Mouse (Mus musculus) left cerebral cortex, adult 11 months (tissue): ENCODE data around the gene Gm20388.
A peak's percentile ranks its signal among the peaks of the same experiment; 100 is the strongest.

Experiments
- DNase-seq: peaks from one replicate; pipeline ENCODE4 v3.0.0; 2022; ENCODE audit warnings: low spot score

Gene Gm20388

DNA sequence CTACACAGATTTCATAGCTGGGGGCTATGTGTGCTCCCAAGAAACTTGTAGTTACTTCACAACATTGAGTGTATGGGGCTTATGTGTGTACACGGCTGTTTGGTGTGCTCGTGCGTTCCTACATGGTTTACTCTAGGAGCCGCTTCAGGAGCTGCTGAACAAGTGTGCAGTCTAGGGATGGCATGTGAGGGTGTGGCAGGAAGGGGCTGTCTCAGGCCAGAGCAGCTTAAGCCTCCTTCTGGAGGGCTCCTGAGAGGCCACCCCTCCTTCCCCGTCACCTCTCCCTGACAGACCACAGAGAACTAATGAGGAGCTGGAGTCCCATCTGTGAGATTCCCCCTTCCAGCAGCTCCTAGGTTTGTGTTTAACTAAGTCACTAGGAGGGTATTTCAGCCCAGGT, 2077.3 kb downstream of the Gm20388 start:
- no peak for DNase-seq

DNA sequence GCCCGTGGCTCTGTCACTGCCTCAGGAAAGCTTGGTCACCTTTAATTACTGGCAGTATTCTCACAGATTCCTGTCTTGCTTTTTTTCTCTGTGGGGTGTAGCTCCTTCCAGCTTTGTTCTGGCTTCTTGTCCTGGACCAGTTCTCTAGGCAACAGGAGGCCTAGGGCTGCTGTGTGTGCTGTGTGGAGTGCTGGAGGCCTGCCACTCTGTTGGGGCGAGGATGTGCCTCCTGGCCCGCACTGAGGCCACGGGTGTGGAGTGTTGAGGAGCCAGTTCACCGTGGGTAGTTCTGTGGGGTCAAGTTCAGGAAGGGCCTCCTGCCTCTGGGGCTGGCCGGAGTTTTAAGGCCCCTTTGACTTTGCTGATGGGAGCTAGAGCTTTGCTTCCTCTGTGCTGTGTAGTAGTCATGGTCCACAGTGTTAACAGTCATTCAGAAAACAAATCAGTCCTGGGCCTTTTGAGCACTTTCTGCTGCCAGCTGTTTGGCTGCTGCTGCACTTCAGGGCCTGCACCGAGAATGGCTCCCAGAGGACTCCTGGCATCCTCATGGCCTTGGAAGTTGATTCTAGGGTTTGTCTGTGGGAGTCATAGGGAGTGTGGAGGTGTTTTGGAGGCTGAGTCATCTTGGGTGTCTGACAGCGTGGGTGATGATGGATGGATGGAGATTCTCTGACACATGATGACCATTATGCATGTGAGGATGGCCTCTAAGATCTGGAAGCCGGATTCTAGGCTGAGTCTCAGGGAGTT, 2080.0 kb downstream of the Gm20388 start:
- DNase-seq: no peak

DNA sequence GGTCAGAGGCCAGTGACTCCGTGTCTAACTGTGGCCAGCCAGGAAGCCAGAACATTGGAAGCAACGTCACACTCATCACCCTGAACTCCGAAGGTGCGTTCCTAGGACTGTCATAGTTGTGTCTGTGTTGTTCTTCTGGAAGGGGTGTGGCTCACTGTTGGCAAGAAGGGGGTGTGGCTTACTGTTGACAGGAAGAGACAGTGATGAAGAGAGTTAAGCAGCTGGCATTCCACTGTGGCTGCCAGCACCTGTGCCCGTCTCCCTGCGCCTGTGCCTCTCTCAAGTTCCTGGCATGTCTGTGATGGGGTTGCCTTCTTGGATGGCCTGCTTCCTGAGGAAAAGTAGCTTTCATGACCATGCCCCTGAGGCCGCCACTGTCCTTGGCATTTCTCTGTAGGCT, 2081.0 kb downstream of the Gm20388 start:
- DNase-seq: no peak

DNA sequence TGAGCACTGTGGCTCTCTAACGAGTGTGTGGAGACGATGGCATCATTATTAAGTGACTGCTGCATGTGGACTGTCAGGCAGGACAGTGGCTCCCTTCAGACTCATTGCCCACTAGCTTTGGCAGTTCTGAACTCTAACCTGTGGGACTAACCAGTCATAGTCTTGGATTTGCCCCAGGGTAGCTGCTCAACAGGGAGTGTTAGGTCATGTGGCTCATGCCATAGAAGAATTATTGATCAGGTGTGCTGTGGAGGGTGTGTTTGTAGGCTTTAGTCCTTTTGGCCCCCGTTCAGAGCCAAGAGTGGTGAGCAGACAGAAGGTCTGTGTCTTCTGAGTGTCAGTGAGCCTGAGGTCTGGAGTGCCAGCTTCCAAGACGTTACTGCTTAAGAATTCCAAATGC, 2082.3 kb downstream of the Gm20388 start:
- DNase-seq: no peak

DNA sequence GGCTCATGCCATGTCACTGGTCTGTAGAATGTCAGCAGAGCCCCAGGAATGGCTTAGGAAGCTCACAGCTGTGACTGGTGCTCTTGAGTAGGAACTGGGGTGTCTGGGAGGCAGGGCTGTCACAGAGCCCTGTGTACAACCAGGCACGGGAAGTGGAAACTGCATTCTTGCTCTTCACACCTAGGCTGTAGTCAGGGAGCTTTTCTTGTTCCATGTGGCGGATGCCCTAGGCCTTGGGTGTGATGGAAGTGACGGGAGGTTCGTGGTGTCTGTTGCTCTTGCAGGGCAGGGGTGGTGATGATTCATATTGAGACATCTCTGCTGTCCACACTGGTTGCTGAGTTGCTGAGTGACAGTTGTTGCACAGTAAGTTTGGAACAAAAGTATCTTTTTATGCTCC, 2084.5 kb downstream of the Gm20388 start:
- no peak for DNase-seq

DNA sequence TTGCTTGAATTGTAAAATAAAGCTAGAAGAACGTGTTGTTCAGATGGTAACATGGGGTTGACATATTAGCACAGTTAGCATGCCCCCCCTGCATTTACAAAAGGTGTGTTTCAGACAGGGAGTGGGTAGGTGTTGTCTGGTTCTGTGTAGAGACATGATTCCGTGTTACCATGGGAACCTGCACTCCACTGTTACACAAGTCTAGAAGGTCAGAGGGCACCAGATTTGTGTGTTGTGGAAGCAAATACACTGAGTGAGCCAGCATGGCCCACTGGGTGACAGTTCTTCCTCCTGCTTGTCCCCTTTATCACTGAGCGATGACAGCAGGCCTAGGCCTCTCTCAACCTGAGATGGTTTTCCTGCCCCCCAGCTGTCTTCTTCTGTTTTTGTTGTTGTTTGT, 2085.3 kb downstream of the Gm20388 start:
- no peak for DNase-seq

DNA sequence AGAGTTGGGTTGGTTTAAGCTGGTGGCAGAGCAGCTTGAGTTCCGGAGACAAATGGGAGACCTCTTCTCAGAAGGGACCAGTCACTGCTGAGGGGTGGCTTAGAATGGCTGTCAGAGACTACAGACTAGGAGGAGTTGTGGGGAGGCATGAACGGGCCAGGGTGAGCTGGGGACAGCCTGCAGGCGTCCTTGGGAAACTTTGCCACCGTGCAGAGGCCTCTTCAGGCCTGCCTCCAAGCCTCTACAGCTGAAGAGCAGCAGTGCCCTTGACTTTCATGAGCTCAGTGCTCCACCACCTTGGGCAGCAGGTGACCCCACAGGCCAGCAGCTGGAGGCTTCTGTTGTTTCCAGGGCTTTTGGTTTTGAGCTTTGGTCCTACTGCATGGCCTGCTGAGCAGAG, 2088.0 kb downstream of the Gm20388 start:
- DNase-seq: no peak

DNA sequence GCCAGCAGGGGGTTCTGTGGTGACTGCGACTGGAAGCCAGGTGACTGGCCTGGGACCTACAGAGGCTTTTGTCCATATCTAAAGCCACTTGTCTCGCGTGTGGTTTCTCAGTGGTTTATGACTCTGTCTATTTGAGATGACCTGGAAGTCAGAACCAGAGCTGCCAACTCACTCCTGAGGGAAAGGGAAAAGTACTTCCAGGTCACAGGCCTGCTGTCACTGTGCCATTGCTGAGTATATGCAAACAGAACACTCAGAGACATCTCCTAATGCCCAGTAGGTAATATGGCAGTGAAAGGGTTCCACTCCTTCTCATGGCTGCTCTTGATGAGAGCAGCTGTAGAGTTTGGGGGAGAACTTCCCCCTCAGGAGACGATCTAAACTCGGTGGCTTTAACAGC, 2088.6 kb downstream of the Gm20388 start:
- DNase-seq: no peak

DNA sequence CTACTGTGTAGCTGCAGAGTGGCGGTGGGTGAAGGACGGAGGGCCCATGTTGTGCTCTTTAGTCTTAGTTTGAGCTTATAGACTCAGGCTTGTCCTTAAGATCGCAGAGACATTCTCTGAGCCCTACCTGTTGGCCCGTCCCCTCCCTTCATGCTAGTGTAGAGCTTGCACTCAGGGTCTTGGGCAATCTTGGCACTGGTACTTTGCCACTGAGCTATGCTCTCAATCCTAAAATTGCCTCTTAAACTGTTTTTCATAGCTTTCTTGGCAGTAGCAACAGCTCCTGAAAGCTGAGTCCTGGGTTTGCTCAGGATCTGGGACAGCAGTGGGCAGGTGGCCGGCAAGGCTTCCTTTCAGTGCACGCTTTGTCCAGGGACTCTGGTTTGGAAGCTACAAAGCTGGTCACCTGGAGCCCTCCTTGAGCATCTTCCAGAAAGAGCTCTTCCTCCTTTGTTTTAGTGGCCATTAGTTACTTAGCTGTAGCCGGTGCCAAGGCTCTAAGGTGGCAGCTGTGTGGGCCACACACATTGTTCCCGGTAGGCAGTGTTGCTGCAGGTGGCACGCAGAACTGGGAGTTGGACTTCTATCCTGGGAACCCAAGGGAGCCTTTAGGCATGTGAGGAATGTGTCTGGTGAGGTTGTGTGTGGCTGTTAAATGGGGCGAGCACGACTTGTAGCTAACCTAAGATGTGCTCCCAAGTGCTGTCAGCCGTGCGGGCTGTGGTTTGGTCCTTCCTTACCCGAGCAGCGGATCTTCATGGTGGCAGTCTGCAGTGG, 2090.9 kb downstream of the Gm20388 start:
- no peak for DNase-seq

DNA sequence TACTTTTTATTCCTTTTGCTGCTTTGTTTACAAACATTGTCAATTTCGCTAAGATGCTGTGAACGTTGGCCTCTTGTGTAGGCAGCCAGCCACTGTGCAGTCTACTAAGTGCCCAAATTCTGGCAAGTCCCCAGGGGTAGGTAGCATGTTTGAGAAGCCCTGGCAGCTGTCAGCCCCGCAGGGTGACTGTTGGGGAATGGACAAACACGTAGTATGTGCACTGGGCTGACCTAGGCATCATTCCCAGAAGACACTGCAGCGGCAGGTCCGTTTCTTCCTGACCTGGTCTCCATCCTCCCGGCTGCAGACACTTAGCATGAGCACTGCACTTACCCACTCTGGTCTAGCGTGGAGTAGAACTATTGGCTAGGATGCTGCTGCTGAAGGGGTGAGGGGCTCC, 2093.0 kb downstream of the Gm20388 start:
- no peak for DNase-seq

DNA sequence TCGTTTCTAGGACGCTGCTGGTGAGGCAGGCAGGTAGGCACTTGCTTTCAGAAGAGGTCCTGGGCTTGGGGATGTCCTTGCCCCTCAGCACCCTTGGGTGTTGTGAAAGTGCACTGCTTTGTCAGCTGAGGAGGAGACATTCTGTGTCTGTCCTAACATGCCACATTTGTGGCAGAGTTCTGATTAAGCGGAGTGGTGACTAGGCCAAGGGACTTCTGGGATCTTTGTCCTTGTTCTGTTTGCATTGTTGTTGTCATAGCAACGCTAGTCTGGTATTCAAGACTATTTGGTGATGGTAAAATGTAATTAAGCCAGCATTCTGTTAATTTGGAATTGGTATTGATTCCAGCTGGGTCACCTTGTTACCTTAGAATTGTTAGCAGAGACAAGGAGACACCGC, 2093.5 kb downstream of the Gm20388 start:
- DNase-seq: no peak

DNA sequence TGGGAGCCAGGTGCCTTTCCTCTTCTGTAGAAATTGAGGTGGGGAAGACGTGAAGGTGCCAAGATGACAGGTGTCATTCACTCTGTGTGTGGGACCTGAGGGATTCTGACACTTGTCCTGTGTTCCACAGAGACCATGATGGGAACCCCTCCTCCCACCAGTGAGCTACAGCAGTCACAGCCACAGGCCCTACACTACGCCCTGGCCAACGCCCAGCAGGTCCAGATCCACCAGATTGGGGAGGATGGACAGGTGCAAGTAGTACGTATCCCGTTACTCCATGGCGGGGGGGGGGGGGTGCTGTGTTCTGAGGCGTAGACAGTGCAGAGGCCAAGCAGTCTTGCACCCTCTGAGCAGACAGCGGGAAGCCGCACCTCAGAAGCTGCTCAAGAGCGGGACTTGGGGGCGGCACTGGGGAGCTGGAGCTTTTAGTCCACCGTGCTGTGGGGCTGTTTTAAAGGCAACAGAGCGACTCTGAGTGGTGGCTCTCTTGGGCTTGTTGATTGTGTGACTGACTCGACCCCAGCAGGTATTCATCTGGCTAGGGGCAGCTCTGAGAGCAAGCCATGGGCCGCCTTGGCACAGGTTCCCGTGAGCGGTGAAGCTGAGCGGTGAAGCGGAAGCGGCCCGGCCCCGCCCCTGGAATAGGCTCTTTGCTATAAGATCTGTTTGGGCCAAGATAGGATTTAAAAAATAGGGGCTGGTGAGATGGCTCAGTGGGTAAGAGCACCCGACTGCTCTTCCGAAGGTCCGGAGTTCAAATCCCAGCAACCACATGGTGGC, 2095.0 kb downstream of the Gm20388 start:
- DNase-seq: no peak

DNA sequence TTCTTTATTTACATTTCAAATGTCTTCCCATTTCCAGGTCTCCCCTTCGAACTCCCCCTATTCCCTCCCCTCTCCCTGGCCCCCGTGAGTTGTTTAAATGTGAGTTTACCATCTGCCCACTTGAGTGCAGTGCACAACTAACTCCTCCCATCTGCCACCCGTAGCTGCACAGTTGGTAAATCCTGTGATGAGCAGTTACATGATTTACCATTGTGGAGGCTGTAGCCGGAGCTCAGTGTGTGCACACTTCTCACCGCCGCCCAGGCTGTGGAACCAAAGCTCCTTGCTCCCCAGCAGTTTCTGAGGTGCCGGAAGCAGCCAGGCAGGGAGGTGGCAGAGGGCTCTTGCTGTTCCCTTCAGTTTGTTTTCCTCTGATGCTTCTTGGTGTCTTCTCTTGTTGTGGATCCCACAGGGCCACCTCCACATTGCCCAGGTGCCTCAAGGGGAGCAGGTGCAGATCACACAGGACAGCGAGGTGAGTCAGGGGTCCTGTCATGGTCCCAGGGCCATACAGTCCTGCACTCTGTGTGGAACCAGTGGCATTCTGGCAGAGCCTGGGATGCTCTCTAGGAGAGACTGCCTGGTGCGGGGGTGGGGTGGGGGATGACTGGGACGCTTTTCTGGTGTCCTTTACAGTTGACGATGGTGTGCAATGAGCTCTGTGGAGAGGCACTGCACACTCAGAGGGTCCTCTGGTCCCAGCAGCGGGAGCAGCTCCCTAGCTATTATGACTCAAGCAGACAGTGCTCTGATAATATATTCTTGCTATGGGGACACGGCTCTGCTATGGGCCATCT, 2096.2 kb downstream of the Gm20388 start:
- peak; percentile 27 for DNase-seq

DNA sequence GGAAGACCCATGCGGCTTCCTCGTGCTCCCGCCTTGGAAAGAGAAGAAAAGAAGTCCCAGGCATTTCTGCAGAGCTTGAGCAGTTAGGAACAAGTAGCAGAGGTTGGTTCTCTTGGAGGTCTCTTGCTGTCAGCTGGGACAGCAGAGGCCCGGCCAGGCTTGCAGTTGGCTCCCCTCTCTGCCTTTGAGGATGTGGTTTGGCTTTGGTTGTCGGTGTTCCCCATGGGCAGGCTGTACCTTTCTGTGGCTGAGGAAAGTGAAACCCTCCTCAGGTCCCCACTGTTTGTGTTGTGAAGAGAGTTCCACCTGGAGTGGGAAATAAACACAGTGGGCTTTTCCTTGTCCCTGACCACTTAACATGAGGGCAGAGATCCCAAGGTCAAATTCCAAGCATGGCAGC, 2097.8 kb downstream of the Gm20388 start:
- no peak for DNase-seq

DNA sequence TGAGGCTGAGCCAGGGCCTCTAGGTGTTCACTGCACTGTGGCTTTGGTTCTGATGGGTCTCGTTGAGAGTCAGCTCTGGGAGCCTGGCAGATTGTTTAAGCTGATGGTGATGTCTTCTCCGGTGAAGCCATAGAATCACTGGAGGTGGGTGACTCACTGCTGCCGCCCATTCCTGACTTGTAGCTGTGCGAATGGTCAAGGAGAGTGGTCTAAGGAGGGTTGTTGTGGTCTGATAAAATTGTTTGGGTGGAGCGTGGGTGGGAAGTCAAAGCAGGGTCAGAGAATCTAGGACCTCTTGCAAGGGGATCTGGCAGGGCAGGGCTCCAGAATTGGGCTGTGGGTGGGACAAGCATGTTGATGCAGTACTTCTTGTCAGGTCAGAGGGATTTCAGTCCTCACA, 2100.0 kb downstream of the Gm20388 start:
- no peak for DNase-seq

DNA sequence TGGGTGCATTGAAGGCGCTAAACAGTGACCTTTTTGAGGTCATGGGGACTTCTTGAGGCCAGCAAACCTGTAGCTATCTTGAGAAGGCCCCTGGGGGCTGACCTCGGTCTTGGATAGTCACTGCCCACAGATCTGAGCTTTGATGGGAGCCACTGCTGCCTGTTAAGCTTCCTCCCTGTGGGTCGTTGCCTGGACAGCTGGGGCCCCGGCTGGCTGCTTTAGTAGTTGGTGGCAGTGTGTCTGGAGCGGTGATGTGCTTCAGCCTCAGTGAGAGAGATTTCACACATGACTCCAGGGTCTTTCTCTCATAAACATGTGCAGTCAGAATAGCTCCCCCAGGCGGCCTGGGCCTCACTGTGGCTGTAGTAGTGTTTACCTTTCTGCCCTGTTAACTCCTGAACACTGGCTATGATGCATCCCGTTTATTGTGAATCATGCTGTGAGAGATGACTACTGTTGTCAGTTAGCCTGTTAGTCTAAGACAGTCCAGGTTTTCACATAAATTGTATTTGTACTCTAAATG, 2100.5 kb downstream of the Gm20388 start:
- no peak for DNase-seq

DNA sequence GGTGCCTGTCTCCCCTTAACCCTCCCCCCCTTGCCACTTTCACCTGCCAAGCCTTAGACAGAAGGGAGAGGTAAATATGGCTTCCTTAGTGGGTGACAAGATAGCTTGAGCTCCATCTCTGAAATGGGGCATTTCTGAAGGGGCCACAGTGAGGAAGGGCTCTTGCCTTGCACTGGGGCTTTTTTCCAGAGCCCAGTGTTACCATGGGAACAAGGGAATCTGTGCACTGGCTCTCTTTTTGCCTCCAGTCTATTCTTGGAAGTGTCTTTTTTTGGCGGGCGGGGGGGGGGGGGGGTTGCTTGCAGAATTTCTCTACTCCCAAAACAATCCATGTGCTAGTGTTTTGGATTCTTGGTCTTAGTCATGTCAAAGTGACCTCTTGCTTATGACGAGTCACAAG, 2104.0 kb downstream of the Gm20388 start:
- DNase-seq: no peak

DNA sequence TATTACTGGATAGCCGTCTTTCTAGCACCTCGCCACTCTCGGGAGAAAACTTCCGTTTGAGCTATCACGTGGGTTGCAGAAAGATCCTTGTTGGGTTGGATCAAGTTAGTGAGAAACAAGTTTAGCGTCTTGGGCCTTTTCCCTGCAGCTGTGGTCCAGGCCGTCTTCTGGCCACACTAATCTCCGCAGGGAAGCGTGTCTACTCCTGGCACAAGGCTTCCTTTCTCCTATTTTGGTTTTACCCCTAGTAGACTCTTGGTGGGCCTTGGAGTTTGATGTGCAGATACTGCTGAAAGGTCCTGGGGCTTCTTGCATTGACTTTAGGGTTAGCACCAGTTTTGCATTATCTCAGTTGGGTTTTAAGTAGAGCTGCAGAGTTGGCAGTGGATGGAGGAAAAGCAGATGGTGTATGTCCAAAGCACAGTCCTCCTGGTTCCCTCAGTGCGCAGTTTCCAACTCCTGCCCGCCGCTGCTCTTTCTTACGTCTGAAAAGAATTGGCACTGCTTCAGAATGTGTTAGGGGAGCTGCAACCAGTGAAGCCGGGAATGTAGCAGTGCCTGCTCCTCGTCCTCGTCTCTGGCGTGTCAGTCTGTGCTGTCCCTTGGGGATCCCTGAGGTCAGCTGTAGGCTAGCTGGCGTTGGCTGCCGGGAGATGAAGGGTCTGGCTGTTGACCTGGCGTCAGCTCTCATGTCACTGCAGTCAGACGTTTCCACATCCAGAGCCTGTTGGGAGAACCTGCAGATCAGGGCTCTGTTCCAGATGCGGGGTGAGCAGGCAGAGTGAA, 2107.6 kb downstream of the Gm20388 start:
- peak; percentile 24 for DNase-seq

DNA sequence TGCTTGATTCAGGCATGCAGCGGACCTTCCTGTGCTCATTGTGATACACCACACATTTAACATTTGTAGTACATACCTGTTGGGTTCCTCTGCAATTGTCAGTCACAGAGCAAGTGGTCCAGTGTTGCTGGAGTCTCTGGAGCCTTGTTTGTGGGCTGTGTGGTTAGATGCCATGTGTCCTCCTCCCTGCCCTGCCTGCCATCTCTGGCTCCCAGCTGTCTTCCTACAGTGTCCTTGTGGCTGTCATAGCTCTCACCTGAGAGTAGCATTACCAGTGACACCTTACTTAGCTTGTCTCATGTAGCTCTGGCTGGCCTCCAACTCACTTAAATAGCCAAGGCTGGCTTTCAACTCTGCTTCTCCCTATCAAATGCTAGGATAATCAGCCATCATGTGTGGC, 2108.5 kb downstream of the Gm20388 start:
- DNase-seq: no peak

DNA sequence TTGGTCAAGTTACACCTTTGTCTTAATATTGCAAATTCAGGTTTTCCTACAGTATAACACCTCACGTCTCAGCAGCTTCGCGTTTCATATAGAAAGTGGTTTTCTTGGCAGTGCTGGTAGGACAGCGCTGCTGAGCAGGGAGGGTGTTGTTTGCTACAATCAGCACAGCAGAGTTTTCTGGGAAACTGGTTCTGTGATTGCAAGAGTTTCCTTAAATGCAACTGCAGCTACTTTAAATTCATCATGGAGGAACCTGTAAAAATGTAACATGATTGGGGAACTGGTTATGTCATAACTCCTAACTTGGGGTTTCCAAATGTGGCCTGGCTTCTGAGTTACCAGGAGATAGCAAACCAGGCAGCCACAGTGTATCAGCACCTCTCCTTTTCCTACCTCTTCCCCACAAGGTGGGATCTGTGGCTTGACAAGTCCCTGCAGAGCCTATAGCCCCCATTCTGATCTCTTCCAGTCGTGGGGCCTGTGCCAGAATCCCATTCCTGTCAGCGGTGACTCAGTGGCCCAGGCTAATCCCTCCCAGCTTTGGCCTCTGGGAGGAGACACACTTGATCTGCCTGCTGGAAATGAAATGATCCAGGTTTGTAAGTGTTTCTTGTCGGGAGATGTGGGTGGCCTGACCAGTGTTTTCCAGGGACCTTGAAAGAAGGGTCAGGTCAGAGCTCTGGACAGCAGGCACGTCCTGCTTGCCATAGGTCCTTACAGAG, 2109.6 kb downstream of the Gm20388 start:
- no peak for DNase-seq
